Mouse (Mus musculus) kidney, embryonic 14.5 days (tissue): ENCODE measurements around the gene Ephb2. TPM values are rescaled to one million over a fixed set of nuclear protein-coding genes. Genes with fewer than 3 reads are reported as not detected.
A peak's percentile ranks its signal among the peaks of the same experiment; 100 is the strongest.

Source experiments
- ATAC-seq: fragments of 200-750 bp; cut with Nextera tagmentation; 2 replicates; pipeline ENCODE4 v1.8.0; 2017; ENCODE audit warnings: moderate number of reproducible peaks, mild to moderate bottlenecking, moderate TSS enrichment, moderate library complexity; ENCODE audit not compliant: low FRiP score, low TSS enrichment
- H3K27ac ChIP-seq: fragments of 300-500 bp; sonication (generic); 2 replicates; pipeline ENCODE4 v1.5.1; 2014; ENCODE audit warnings: low read depth, mild to moderate bottlenecking, low read length, moderate library complexity, mixed read lengths
- H3K27me3 ChIP-seq: fragments of 300-500 bp; sonication (generic); 2 replicates; pipeline ENCODE4 v1.6.1; 2014; ENCODE audit warnings: mild to moderate bottlenecking, low read length; ENCODE audit not compliant: control insufficient read depth, insufficient read depth
- H3K36me3 ChIP-seq: fragments of 300-500 bp; sonication (generic); 2 replicates; pipeline ENCODE4 v1.6.1; 2014; ENCODE audit warnings: low read length, mixed read lengths; ENCODE audit not compliant: control insufficient read depth, insufficient read depth
- H3K4me1 ChIP-seq: fragments of 300-500 bp; sonication (generic); 2 replicates; pipeline ENCODE4 v1.6.1; 2014; ENCODE audit warnings: low read length, mixed read lengths; ENCODE audit not compliant: control insufficient read depth, insufficient read depth
- H3K4me2 ChIP-seq: fragments of 300-500 bp; sonication (generic); replicated peaks from 2 replicates; pipeline ENCODE4 v1.6.1; 2014; ENCODE audit warnings: low read depth, mild to moderate bottlenecking, low read length
- H3K4me3 ChIP-seq: fragments of 300-500 bp; sonication (generic); 2 replicates; pipeline ENCODE4 v1.5.1; 2014; ENCODE audit warnings: mild to moderate bottlenecking, low read length
- H3K9ac ChIP-seq: fragments of 300-500 bp; sonication (generic); 2 replicates; pipeline ENCODE4 v1.6.1; 2014; ENCODE audit warnings: low read depth, mild to moderate bottlenecking, low read length, moderate library complexity
- H3K9me3 ChIP-seq: fragments of 300-500 bp; sonication (generic); 2 replicates; pipeline ENCODE4 v1.6.1; 2016; ENCODE audit warnings: low read length; ENCODE audit not compliant: control insufficient read depth
- WGBS: fragments of 180-500 bp; shearing (Covaris S2); extraction: QIAGEN DNeasy Blood & Tissue Kit; methylation state at CpG from one replicate; pipeline ENCODE4 v1.1.7; 2014; 5-methylcytosine and 5-hydroxymethylcytosine counted together
- polyA plus RNA-seq: library from polyadenylated mRNA; unstranded; fragments of >200 nt; fragmentation: Nextera tagmentation; extraction: Ambion mirVana; gene quantifications from 2 replicates; pipeline ENCODE4 v1.2.1, GENCODE M21; 2014

The Ephb2 gene
- polyA plus RNA-seq, 1 experiment from 2014 or later = 9.1 TPM

GRCm38 (mm10) chr4:136718193-136718986 lies 117.4 kb downstream of the Ephb2 start:
- no peak overlapping the region for H3K4me3 ChIP-seq
- H3K9me3 ChIP-seq = no peaks in the 10 kb centered on the region
- no peaks in the 10 kb centered on the region for H3K36me3 ChIP-seq
- H3K4me1 ChIP-seq = peaks cover 13% of the 10 kb centered on the region; the same call in 1 of the 2 replicates
- H3K9ac ChIP-seq = no peak overlapping the region
- H3K4me2 ChIP-seq = no peak overlapping the region
- ATAC-seq = no peak
- no peaks in the 10 kb centered on the region for H3K27me3 ChIP-seq
- H3K27ac ChIP-seq = no peak overlapping the region
- 91% methylated on average over 14 of the region's 14 CpGs for WGBS

GRCm38 (mm10) chr4:136716561-136716972 lies 119.2 kb downstream of the Ephb2 start:
- H3K27ac ChIP-seq = no peak overlapping the region
- H3K27me3 ChIP-seq = no peaks in the 10 kb centered on the region
- 0 out of 2 replicates have a peak, but pooled peaks cover 4% of the 10 kb centered on the region for H3K4me1 ChIP-seq
- no peaks in the 10 kb centered on the region for H3K9me3 ChIP-seq
- H3K36me3 ChIP-seq = no peaks in the 10 kb centered on the region
- no peak overlapping the region for H3K9ac ChIP-seq
- ATAC-seq = no peak
- no peak overlapping the region for H3K4me3 ChIP-seq
- H3K4me2 ChIP-seq = no peak overlapping the region
- WGBS = 91% methylated on average over 7 of the region's 7 CpGs

DNA sequence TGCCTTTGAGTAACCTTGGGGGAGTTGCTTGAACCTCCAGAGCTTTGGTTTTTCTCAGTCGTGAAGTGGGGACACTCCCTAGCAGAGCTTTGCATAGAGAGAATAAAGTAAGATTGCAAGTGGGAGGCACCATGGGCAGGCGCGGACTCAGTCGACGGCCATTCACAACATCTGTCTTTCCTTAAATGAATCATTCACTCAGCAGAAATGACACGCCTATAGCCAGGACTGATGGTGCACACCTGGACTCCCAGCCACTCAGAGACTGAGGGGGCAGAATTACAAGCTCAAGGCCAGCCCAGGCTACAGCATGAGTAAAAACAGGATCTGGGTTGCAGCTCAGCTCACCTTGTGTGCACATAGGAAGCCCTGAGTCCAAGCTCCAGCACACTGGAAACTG lies 121.3 kb downstream of the Ephb2 start:
- no peak overlapping the region for H3K27ac ChIP-seq
- H3K9ac ChIP-seq = no peak overlapping the region
- no peak overlapping the region for H3K4me2 ChIP-seq
- no peaks in the 10 kb centered on the region for H3K9me3 ChIP-seq
- no peaks in the 10 kb centered on the region for H3K36me3 ChIP-seq
- H3K4me3 ChIP-seq = no peak overlapping the region
- H3K27me3 ChIP-seq = no peaks in the 10 kb centered on the region
- ATAC-seq = no peak
- H3K4me1 ChIP-seq = no peaks in the 10 kb centered on the region
- WGBS = 21% methylated on average over 6 of the region's 6 CpGs

DNA sequence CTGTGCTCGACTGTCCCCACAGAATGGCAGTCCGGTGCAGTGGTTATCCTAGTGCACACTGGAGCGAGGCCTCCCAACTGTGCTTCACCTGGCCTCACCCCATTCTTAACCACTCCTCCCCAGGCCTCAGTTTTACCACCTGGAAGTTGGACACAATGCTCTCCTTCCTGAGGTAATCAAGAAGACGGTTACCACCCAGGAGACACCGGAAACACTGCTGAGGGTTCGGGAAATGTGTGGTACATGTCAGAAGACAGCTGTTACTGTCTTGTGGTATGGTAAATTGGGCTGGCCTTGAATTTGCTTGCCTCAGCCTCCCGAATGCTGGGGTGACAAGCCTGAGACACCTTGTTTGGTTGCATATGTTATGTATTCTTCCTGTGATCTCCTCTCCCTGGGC lies 121.9 kb downstream of the Ephb2 start:
- no peaks in the 10 kb centered on the region for H3K27me3 ChIP-seq
- no peak for ATAC-seq
- 0 out of 2 replicates have a peak, but pooled peaks cover 1% of the 10 kb centered on the region for H3K4me1 ChIP-seq
- no peaks in the 10 kb centered on the region for H3K36me3 ChIP-seq
- no peak overlapping the region for H3K4me3 ChIP-seq
- H3K9me3 ChIP-seq = no peaks in the 10 kb centered on the region
- H3K9ac ChIP-seq = no peak overlapping the region
- WGBS = 89% methylated on average over 7 of the region's 7 CpGs
- no peak overlapping the region for H3K4me2 ChIP-seq
- H3K27ac ChIP-seq = no peak overlapping the region

DNA sequence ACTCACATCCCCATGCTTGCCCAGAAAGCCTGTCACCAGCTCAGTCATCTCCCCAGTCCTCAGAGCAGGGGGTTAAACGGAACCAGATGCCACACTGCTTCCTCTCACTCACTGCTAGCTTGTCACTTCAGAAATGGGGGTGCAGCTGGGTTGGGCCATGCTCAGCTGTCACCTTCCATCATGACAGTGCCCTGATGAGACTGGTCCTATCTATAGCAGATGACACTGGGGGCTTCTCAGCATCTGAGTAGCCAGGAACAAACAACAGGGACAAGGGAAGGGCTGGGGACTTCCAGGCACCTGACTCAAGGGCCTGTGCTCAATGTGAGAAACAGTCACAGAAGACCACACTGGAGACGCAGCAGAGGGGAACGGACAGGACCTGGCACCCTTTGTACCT lies 122.4 kb downstream of the Ephb2 start:
- Histone ChIP-seq H3K36me3 (no peaks in the 10 kb centered on the region), H3K9ac (no peak overlapping the region), H3K4me3 (no peak overlapping the region), H3K27ac (no peak overlapping the region), H3K4me1 (peaks cover 6% of the 10 kb centered on the region; the same call in 1 of the 2 replicates), H3K9me3 (no peaks in the 10 kb centered on the region), H3K27me3 (no peaks in the 10 kb centered on the region), H3K4me2 (no peak overlapping the region)
- ATAC-seq = no peak
- WGBS = 80% methylated on average over 3 of the region's 3 CpGs

GRCm38 (mm10) chr4:136711985-136712768 lies 123.6 kb downstream of the Ephb2 start:
- H3K9me3 ChIP-seq = no peaks in the 10 kb centered on the region
- no peak overlapping the region for H3K4me2 ChIP-seq
- no peak overlapping the region for H3K4me3 ChIP-seq
- no peaks in the 10 kb centered on the region for H3K36me3 ChIP-seq
- ATAC-seq = no peak
- no peak overlapping the region for H3K9ac ChIP-seq
- no peaks in the 10 kb centered on the region for H3K27me3 ChIP-seq
- 48% methylated on average over 20 of the region's 20 CpGs for WGBS
- H3K27ac ChIP-seq = no peak overlapping the region
- peaks cover 6% of the 10 kb centered on the region; the same call in 1 of the 2 replicates for H3K4me1 ChIP-seq

DNA sequence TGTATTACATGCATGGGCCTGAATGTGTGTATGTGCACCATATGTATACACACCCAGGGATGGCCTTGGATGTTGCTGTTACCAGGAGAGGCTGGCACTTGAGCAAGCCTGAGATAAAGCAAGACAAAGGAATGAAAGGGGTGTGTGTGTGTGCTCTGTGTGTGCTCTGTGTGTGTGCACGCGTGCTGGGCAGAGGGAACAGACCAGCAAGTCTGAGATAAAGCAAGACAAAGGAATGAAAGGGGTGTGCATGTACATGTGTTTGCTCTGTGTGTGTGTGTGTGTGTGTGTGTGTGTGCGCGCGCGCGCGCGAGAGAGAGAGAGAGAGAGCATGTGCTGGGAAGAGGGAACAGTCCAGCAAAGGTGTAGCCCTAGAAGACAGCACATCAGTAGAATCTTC lies 125.4 kb downstream of the Ephb2 start:
- Histone ChIP-seq H3K27ac (no peak overlapping the region), H3K9ac (no peak overlapping the region), H3K9me3 (no peaks in the 10 kb centered on the region), H3K36me3 (no peaks in the 10 kb centered on the region), H3K4me2 (no peak overlapping the region), H3K4me1 (peaks cover 11% of the 10 kb centered on the region), H3K4me3 (no peak overlapping the region), H3K27me3 (no peaks in the 10 kb centered on the region)
- ATAC-seq = no peak
- 97% methylated on average over 9 of the region's 9 CpGs for whole genome bisulfite sequencing

DNA sequence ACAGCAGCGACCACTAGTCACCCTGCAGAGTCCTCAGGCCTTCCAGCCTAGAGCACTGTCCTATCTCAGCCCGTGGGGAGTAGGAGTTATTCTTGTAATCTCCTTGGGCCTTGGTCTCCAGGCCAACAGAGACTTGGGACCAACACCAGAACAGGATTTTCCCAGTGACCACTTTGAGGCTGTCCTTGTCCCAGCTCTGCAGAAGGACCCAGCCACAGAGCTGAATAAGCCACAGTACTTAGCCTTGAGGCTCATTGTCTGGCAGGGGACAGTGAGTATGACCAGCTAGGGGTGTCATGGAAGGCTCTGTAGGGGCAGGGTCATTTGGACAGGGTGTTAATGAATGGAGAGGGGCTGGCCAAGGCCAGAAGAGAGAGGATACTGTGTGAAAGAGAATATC lies 126.8 kb downstream of the Ephb2 start:
- ATAC-seq = no peak
- Histone ChIP-seq H3K9ac (no peak overlapping the region), H3K4me2 (no peak overlapping the region), H3K4me3 (no peak overlapping the region), H3K27ac (no peak overlapping the region), H3K9me3 (no peaks in the 10 kb centered on the region), H3K36me3 (no peaks in the 10 kb centered on the region), H3K4me1 (peaks cover 22% of the 10 kb centered on the region), H3K27me3 (no peaks in the 10 kb centered on the region)
- 81% methylated on average over 2 of the region's 2 CpGs for WGBS

DNA sequence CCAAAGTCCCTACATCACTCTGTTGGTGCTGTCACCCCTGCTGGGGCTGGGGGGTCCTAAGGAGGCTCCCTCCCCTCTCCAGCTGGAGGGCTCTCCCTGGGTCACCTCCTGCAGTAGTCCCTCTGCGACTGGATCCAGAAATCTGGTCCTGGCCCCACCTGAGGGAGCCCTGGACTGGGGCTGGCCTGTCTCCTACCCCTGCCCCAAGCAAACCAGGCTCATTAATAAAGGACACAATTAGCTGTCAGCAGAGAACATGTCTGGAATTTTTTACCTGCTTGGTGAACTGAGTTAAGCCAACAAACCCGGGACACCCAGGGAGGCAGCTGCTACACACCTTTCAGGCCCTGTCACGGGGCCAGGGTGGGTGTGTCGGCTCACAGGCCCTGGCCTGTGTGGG lies 129.1 kb downstream of the Ephb2 start:
- Histone ChIP-seq H3K9me3 (no peaks in the 10 kb centered on the region), H3K27me3 (no peaks in the 10 kb centered on the region), H3K4me3 (no peak overlapping the region), H3K9ac (no peak overlapping the region), H3K4me2 (no peak overlapping the region), H3K36me3 (no peaks in the 10 kb centered on the region), H3K27ac (no peak overlapping the region), H3K4me1 (peaks cover 37% of the 10 kb centered on the region)
- ATAC-seq = 0 out of 2 replicates have a peak, but pooled peaks have one; percentile 10
- WGBS = 48% methylated on average over 4 of the region's 4 CpGs
